Mouse (Mus musculus) layer of hippocampus, adult 2 months (tissue): ENCODE measurements around the gene Krt34. TPM values are rescaled to one million over a fixed set of nuclear protein-coding genes. Genes with fewer than 3 reads are reported as not detected.

Source experiments
- DNase-seq, 2 experiments: peaks; one replicate each; pipeline ENCODE4 v3.0.0; 2022; ENCODE audit warnings: low spot score in 2 of 2
- H3K27ac ChIP-seq: fragments of 200-600 bp; 2 replicates; pipeline ENCODE4 v1.8.1; 2022
- H3K4me3 ChIP-seq: fragments of 200-600 bp; 2 replicates; pipeline ENCODE4 v1.8.1; 2022; ENCODE audit warnings: mild to moderate bottlenecking
- CTCF ChIP-seq: fragments of 200-600 bp; conservative IDR thresholded peaks from 2 replicates; pipeline ENCODE4 v1.8.1; 2022; ENCODE audit warnings: antibody characterized with exemption, mild to moderate bottlenecking, moderate library complexity
- total RNA-seq, 2 experiments: library from RNA; stranded (reverse); gene quantifications; 2 replicates each; pipeline ENCODE4 v1.2.3; 2021

The Krt34 gene
- total RNA-seq, 2 experiments from 2014 or later: not detected

- Histone ChIP-seq H3K27ac (no peak overlapping the region), H3K4me3 (no peak overlapping the region)
- no peak for DNase-seq
- no peak for TF ChIP-seq CTCF
Measured at GRCm38 (mm10) chr11:99989881-99990405, 51.4 kb downstream of the Krt34 start.

GRCm38 (mm10) chr11:99988530-99988929 lies 52.8 kb downstream of the Krt34 start:
- no peak for TF ChIP-seq CTCF
- no peak for DNase-seq
- Histone ChIP-seq H3K4me3 (no peak overlapping the region), H3K27ac (no peak overlapping the region)

Other genes with a start within 250 kb of the Krt34 start
- not detected for gene Gm11596, start 248.1 kb downstream of the Krt34 start, total RNA-seq
- gene Gm11569, start 242.6 kb downstream of the Krt34 start, total RNA-seq: not detected
- not detected for gene Gm11554, start 237.1 kb downstream of the Krt34 start, total RNA-seq
- gene Krtap4-13, start 231.7 kb downstream of the Krt34 start, total RNA-seq: not detected
- not detected for gene Gm11564, start 225.9 kb downstream of the Krt34 start, total RNA-seq
- not detected for gene 2300003K06Rik, start 203.5 kb downstream of the Krt34 start, total RNA-seq
- gene Krtap4-16, start 189.9 kb downstream of the Krt34 start, total RNA-seq: not detected
- gene Gm11568, start 183.6 kb downstream of the Krt34 start, total RNA-seq: not detected
- gene Gm11559, start 177.1 kb downstream of the Krt34 start, total RNA-seq: not detected
- gene Krtap9-1, start 168.2 kb downstream of the Krt34 start, total RNA-seq: not detected
- gene Gm11567, start 162.4 kb downstream of the Krt34 start, total RNA-seq: not detected
- gene Krtap31-1, start 133.6 kb downstream of the Krt34 start, total RNA-seq: not detected
- gene Gm11565, start 126.8 kb downstream of the Krt34 start, total RNA-seq: not detected
- not detected for gene Krtap31-2, start 105.3 kb downstream of the Krt34 start, total RNA-seq
- gene Krtap9-5, start 93.1 kb downstream of the Krt34 start, total RNA-seq: not detected
- not detected for gene Krtap29-1, start 62.5 kb downstream of the Krt34 start, total RNA-seq
- not detected for gene Krtap16-1, start 55.0 kb downstream of the Krt34 start, total RNA-seq
- gene Krtap17-1, start 47.6 kb downstream of the Krt34 start, total RNA-seq: not detected
- gene Krt33a, start 25.3 kb downstream of the Krt34 start, total RNA-seq: not detected
- not detected for gene Krt33b, start 11.7 kb downstream of the Krt34 start, total RNA-seq
- gene Krt31, start 9.0 kb upstream of the Krt34 start, total RNA-seq: not detected
- not detected for gene Krt32, start 46.7 kb upstream of the Krt34 start, total RNA-seq
- gene Krt35, start 54.7 kb upstream of the Krt34 start, total RNA-seq: not detected
- not detected for gene Krt36, start 64.1 kb upstream of the Krt34 start, total RNA-seq
- gene Krt13, start 80.0 kb upstream of the Krt34 start, total RNA-seq: not detected
- under 1 TPM in 1 of 2 experiments, not detected in 1; 0.77 TPM for gene Krt15, start 94.4 kb upstream of the Krt34 start, total RNA-seq
- not detected for gene Krt19, start 107.1 kb upstream of the Krt34 start, total RNA-seq
- 1 to 10 TPM; 3.6 to 3.7 TPM for gene Krt9, start 151.7 kb upstream of the Krt34 start, total RNA-seq
- not detected for gene Krt14, start 166.0 kb upstream of the Krt34 start, total RNA-seq
- gene Krt16, start 207.3 kb upstream of the Krt34 start, total RNA-seq: not detected
- gene Krt17, start 219.5 kb upstream of the Krt34 start, total RNA-seq: not detected
- gene Krt42, start 228.3 kb upstream of the Krt34 start, total RNA-seq: not detected